Mouse (Mus musculus): ENCODE data around the gene Gm17428. TPM values are rescaled to one million over a fixed set of nuclear protein-coding genes. Genes with fewer than 3 reads are reported as not detected.
A peak's percentile ranks its signal among the peaks of the same experiment; 100 is the strongest.

Gene Gm17428
- polyA plus RNA-seq, 1 experiment from 2014 or later, result not detected

GRCm38 (mm10) chr14:54938431-54939219 is 38.1 kb upstream of the Gm17428 start:
- DNase-seq (ENCODE audit: low spot score) (no peak), ATAC-seq (ENCODE audit: insufficient number of reproducible peaks, low FRiP score, low TSS enrichment, low read depth) (no peak)
- no peak overlapping the region for H3K4me3 ChIP-seq (ENCODE audit: low read depth, low read length)
- H3K4me2 ChIP-seq (ENCODE audit: low read depth, severe bottlenecking), result no peak overlapping the region
- 0 out of 2 replicates have a peak, but pooled peaks cover 3% of the 10 kb centered on the region for H3K4me1 ChIP-seq (ENCODE audit: control insufficient read depth, insufficient read depth, low read length)
- H3K9ac ChIP-seq (ENCODE audit: low read length), result no peak overlapping the region
- no peaks in the 10 kb centered on the region for H3K9me3 ChIP-seq (ENCODE audit: control insufficient read depth, low read length)
- H3K27me3 ChIP-seq (ENCODE audit: control insufficient read depth, insufficient read depth, low read length), result no peaks in the 10 kb centered on the region
- WGBS, result 81% methylated on average over 15 of the region's 15 CpGs
- no peak overlapping the region for H3K27ac ChIP-seq (replicated peaks; ENCODE audit: low read depth, low read length)
- H3K36me3 ChIP-seq (ENCODE audit: control insufficient read depth, insufficient read depth, low read length), result no peaks in the 10 kb centered on the region

- Histone ChIP-seq H3K27me3 (ENCODE audit: control insufficient read depth, insufficient read depth, low read length) (no peaks in the 10 kb centered on the region), H3K27ac (replicated peaks; ENCODE audit: low read depth, low read length) (no peak overlapping the region), H3K9ac (ENCODE audit: low read length) (no peak overlapping the region), H3K4me2 (ENCODE audit: low read depth, severe bottlenecking) (no peak overlapping the region), H3K4me3 (ENCODE audit: low read depth, low read length) (no peak overlapping the region), H3K4me1 (ENCODE audit: control insufficient read depth, insufficient read depth, low read length) (0 out of 2 replicates have a peak, but pooled peaks cover 3% of the 10 kb centered on the region), H3K36me3 (ENCODE audit: control insufficient read depth, insufficient read depth, low read length) (no peaks in the 10 kb centered on the region), H3K9me3 (ENCODE audit: control insufficient read depth, low read length) (no peaks in the 10 kb centered on the region)
- DNase-seq (ENCODE audit: low spot score) (peak; percentile 76), ATAC-seq (ENCODE audit: insufficient number of reproducible peaks, low FRiP score, low TSS enrichment, low read depth) (no peak; the same call in 1 of the 2 replicates)
- WGBS, result 48% methylated on average over 12 of the region's 12 CpGs
These were observed 37.1 kb upstream of the Gm17428 start for GRCm38 (mm10) chr14:54939434-54940175.

- no peak overlapping the region for H3K27ac ChIP-seq (replicated peaks; ENCODE audit: low read depth, low read length)
- no peaks in the 10 kb centered on the region for H3K36me3 ChIP-seq (ENCODE audit: control insufficient read depth, insufficient read depth, low read length)
- no peak overlapping the region for H3K4me2 ChIP-seq (ENCODE audit: low read depth, severe bottlenecking)
- no peak overlapping the region for H3K9ac ChIP-seq (ENCODE audit: low read length)
- H3K27me3 ChIP-seq (ENCODE audit: control insufficient read depth, insufficient read depth, low read length), result no peaks in the 10 kb centered on the region
- no peaks in the 10 kb centered on the region for H3K9me3 ChIP-seq (ENCODE audit: control insufficient read depth, low read length)
- H3K4me1 ChIP-seq (ENCODE audit: control insufficient read depth, insufficient read depth, low read length), result 0 out of 2 replicates have a peak, but pooled peaks cover 3% of the 10 kb centered on the region
- H3K4me3 ChIP-seq (ENCODE audit: low read depth, low read length), result no peak overlapping the region
- ATAC-seq (ENCODE audit: insufficient number of reproducible peaks, low FRiP score, low TSS enrichment, low read depth) (no peak), DNase-seq (ENCODE audit: low spot score) (no peak)
- WGBS, result 77% methylated on average over 3 of the region's 3 CpGs
These were observed 36.6 kb upstream of the Gm17428 start for GRCm38 (mm10) chr14:54940176-54940530.

GRCm38 (mm10) chr14:54941024-54941978 is 35.4 kb upstream of the Gm17428 start:
- WGBS, result 62% methylated on average over 13 of the region's 13 CpGs
- H3K27ac ChIP-seq (replicated peaks; ENCODE audit: low read depth, low read length), result no peak overlapping the region
- no peak for DNase-seq (ENCODE audit: low spot score)
- no peaks in the 10 kb centered on the region for H3K27me3 ChIP-seq (ENCODE audit: control insufficient read depth, insufficient read depth, low read length)
- H3K4me2 ChIP-seq (ENCODE audit: low read depth, severe bottlenecking), result no peak overlapping the region
- no peak overlapping the region for H3K4me3 ChIP-seq (ENCODE audit: low read depth, low read length)
- no peaks in the 10 kb centered on the region for H3K9me3 ChIP-seq (ENCODE audit: control insufficient read depth, low read length)
- no peak overlapping the region for H3K9ac ChIP-seq (ENCODE audit: low read length)
- ATAC-seq (ENCODE audit: insufficient number of reproducible peaks, low FRiP score, low TSS enrichment, low read depth), result no peak
- H3K36me3 ChIP-seq (ENCODE audit: control insufficient read depth, insufficient read depth, low read length), result no peaks in the 10 kb centered on the region
- H3K4me1 ChIP-seq (ENCODE audit: control insufficient read depth, insufficient read depth, low read length), result 0 out of 2 replicates have a peak, but pooled peaks cover 3% of the 10 kb centered on the region

GRCm38 (mm10) chr14:54942479-54942878 is 34.3 kb upstream of the Gm17428 start:
- ATAC-seq (ENCODE audit: insufficient number of reproducible peaks, low FRiP score, low TSS enrichment, low read depth) (no peak), DNase-seq (ENCODE audit: low spot score) (no peak)
- H3K4me3 ChIP-seq (ENCODE audit: low read depth, low read length), result no peak overlapping the region
- no peaks in the 10 kb centered on the region for H3K9me3 ChIP-seq (ENCODE audit: control insufficient read depth, low read length)
- WGBS, result 91% methylated on average over 8 of the region's 8 CpGs
- H3K27ac ChIP-seq (replicated peaks; ENCODE audit: low read depth, low read length), result no peak overlapping the region
- H3K9ac ChIP-seq (ENCODE audit: low read length), result no peak overlapping the region
- no peaks in the 10 kb centered on the region for H3K36me3 ChIP-seq (ENCODE audit: control insufficient read depth, insufficient read depth, low read length)
- H3K4me1 ChIP-seq (ENCODE audit: control insufficient read depth, insufficient read depth, low read length), result no peaks in the 10 kb centered on the region
- H3K27me3 ChIP-seq (ENCODE audit: control insufficient read depth, insufficient read depth, low read length), result no peaks in the 10 kb centered on the region
- no peak overlapping the region for H3K4me2 ChIP-seq (ENCODE audit: low read depth, severe bottlenecking)

GRCm38 (mm10) chr14:54943971-54944370 is 32.8 kb upstream of the Gm17428 start:
- Histone ChIP-seq H3K36me3 (ENCODE audit: control insufficient read depth, insufficient read depth, low read length) (no peaks in the 10 kb centered on the region), H3K4me3 (ENCODE audit: low read depth, low read length) (no peak overlapping the region), H3K9ac (ENCODE audit: low read length) (no peak overlapping the region), H3K27me3 (ENCODE audit: control insufficient read depth, insufficient read depth, low read length) (no peaks in the 10 kb centered on the region), H3K4me2 (ENCODE audit: low read depth, severe bottlenecking) (no peak overlapping the region), H3K4me1 (ENCODE audit: control insufficient read depth, insufficient read depth, low read length) (no peaks in the 10 kb centered on the region), H3K9me3 (ENCODE audit: control insufficient read depth, low read length) (no peaks in the 10 kb centered on the region), H3K27ac (replicated peaks; ENCODE audit: low read depth, low read length) (no peak overlapping the region)
- ATAC-seq (ENCODE audit: insufficient number of reproducible peaks, low FRiP score, low TSS enrichment, low read depth) (no peak), DNase-seq (ENCODE audit: low spot score) (no peak)
- 93% methylated on average over 7 of the region's 7 CpGs for WGBS

- no peak overlapping the region for H3K27ac ChIP-seq (replicated peaks; ENCODE audit: low read depth, low read length)
- no peaks in the 10 kb centered on the region for H3K4me1 ChIP-seq (ENCODE audit: control insufficient read depth, insufficient read depth, low read length)
- H3K4me3 ChIP-seq (ENCODE audit: low read depth, low read length), result no peak overlapping the region
- no peak for ATAC-seq (ENCODE audit: insufficient number of reproducible peaks, low FRiP score, low TSS enrichment, low read depth)
- no peak for DNase-seq (ENCODE audit: low spot score)
- H3K27me3 ChIP-seq (ENCODE audit: control insufficient read depth, insufficient read depth, low read length), result no peaks in the 10 kb centered on the region
- H3K9me3 ChIP-seq (ENCODE audit: control insufficient read depth, low read length), result no peaks in the 10 kb centered on the region
- no peak overlapping the region for H3K4me2 ChIP-seq (ENCODE audit: low read depth, severe bottlenecking)
- H3K9ac ChIP-seq (ENCODE audit: low read length), result no peak overlapping the region
- H3K36me3 ChIP-seq (ENCODE audit: control insufficient read depth, insufficient read depth, low read length), result no peaks in the 10 kb centered on the region
- 68% methylated on average over 2 of the region's 2 CpGs for WGBS
These were observed 31.8 kb upstream of the Gm17428 start for GRCm38 (mm10) chr14:54944939-54945338.

Data from limb, embryonic 11.5 days (tissue).